Mouse (Mus musculus) urinary bladder, adult 18-20 months (tissue): ENCODE results near the gene Gm3138.
"Not testable (repeated sequence)": the region's sequence is repeated elsewhere in the genome, so short reads cannot be mapped to it uniquely, and the experiment has no call there.

Experiments used
- DNase-seq, 2 experiments: peaks; one replicate each; pipeline ENCODE4 v3.0.0; 2022; ENCODE audit warnings: low spot score in 2 of 2, mixed read lengths in 2 of 2

Gm3138 gene

DNA sequence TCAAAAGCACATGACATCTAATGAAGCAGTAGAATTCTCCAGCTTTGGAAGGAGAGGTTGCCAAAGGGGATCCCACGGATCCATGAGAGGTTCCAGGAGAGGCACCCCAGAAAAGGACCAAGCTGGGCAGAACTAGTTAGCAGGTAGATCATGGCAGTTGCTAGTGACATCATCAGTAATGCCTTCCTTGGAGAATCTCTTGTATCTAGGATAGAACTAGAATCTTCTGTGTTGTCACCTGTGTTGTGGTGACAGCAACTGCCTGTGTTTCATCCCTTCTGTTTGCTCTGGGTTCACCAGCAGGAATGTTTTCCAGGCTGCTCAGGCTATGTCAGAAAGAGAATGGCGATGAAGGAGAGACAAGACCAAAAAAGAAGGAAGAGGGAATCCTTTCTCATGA, at the start of gene Gm3138:
Gm3138 (plus strand) TSS at position 301 of the 400 bp plus-strand sequence.
- not testable (repeated sequence) for DNase-seq

DNA sequence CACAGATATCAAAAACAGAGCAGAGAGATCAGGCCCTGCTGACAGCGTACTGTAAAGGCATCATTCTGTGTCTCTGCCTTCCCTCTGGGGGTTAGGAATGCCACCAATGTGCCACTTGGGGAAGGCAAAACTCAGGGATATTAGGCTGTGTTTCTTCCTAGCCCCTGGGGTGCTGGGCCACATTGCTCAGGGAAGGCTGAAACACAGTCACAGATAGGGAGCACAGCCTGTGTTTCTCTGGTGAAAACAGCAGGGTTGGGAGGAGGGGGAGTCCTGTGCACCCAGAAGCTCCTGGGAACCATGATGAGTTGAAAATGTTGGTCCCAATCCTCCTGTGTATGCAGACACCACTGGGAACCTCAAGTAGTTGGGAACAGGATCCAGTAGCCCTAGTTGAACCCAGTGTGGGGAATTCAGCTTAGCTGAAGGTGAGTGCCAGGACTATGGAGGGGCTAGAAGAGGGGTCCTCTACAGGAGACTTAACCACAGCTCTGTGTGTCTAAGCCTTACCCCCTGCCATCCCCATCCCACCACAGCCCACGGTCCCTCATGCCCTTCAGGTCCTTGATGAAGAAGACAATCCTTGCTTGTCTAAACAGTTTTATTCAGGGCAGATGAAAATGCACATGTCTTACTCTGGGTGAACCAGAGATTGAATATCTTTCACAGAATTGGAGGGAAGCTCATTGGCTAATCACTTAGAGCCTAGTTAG, 20.0 kb downstream of the Gm3138 start:
- DNase-seq = not testable (repeated sequence)

DNA sequence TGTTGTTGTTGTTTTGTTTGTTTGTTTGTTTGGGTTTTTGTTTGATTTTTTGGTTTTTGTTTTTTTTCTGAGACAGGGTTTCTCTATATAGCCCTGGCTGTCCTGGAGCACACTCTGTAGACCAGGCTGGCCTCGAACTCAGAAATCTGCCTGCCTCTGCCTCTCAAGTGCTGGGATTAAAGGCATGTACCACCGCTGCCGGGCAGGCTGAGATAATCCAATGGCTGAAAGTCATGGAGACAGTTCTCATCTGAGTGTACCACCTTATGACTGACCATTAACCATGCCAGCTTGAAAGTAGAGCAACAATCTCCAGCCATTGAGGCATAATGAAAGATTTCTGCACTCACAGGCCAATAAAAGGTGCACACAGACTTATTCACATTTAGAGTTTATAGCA, 30.4 kb downstream of the Gm3138 start:
- DNase-seq = not testable (repeated sequence)
